Mouse (Mus musculus): ENCODE results near the gene Tnfsf10.

The Tnfsf10 gene

DNA sequence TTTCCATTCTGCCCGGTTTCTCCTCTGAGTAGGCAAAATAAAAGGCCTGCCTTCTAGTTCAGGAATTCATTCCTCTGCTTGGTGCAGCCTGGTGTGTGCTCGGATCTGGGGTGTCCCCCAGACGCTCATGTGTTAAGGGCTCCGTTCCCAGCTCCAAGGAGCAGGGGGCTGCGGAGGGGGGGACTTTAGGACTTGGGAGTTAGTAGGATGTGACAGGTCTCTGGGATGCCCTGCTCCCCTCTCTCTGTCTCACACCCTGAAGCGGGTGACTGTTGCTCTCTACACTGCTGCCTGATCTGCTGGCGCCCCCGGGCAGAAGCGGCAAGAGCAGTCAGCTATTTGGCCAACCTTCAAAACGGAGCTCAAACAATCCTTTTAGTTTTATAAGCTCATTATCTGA is 10.0 kb upstream of the Tnfsf10 start:
- no peak for DNase-seq (ENCODE audit: low spot score)

DNA sequence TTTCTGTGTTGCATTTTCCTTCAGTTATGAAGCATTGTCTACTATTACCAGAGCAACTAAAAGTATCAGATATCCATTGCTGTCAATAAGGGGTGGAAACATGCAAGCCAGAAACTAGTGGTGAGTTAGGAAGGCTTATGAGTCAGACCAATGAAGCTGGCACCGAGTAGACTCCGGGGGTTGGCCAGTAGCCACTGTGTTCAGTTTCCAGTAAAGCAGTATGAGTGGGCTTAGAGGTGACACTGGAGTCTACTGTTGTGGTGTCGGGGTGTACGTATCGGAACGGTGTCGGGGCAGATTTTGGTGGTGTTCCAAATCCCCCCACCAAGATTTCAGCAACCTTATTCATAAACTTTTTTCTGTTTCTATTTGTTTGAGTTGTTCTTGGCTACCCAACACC is 5.9 kb upstream of the Tnfsf10 start:
- no peak for DNase-seq (ENCODE audit: low spot score)

- no peak for DNase-seq (ENCODE audit: low spot score)
Measured at GRCm38 (mm10) chr3:27311475-27311874, 5.4 kb upstream of the Tnfsf10 start.

DNA sequence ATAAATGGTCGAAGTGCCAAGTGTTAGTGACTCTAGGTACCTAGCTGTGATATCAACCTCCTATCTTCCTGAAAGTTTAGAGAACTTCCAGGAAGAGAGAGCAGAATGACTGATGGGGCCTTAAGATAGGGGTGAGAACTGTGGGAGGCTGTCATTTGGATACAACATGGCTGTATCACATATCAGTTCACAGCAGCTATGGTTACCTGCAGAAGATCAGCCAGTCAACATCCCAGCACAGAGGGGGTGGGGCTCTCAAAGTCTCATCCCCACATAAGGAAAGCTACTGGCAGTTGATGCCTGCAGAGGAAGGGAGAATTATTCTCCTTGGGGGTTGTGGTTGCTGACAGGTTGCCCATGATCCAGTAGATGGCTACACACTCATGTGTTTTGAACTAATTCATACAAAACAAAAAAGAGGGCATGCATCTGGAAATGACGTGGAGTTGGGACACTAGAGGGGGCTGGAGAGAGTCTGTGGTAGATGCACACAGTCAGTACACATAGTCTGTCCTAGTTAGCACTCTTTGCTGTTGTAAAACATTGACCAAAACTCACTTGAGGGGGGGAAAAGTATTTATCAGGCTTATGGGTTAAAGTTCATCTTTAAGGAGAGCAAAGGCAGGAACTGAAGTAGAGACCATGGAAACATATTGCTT is 2.2 kb upstream of the Tnfsf10 start:
- no peak for DNase-seq (ENCODE audit: low spot score)

DNA sequence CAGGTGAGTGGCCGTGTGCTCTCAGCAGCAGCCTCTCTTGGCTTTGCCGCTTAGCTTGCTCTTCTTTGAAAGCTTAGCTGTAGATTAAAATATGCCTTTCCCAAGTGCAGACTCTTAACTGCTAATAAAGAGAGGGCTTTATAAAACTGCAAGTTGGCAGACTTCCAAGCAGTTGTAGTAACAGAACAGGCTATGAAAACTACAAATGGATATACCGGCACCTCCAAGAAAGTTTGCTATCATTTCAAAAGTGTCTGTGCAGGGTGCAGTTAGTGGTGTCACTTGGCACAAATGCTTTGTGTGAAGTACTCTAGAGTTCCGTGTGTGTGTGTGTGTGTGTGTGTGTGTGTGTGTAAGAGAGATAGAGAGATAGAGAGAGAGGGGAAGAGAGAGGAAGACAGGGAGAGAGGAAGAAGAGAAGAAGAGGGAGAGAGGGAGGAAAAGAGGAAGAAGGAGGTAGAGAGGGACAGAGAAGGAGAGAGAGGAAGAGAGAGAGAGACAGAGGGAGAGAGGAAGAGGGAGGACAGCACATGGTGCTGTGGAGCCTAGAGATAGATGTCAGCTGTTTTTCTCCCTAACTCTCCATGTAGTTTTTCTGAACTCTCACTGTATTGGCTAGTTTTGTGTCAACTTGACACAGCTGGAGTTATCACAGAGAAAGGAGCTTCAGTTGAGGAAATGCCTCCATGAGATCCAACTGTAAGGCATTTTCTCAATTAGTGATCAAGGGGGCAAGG is 628 bp downstream of the Tnfsf10 start:
- DNase-seq (ENCODE audit: low spot score), result no peak

GRCm38 (mm10) chr3:27319650-27320049 is 2.8 kb downstream of the Tnfsf10 start:
- DNase-seq (ENCODE audit: low spot score), result no peak

DNA sequence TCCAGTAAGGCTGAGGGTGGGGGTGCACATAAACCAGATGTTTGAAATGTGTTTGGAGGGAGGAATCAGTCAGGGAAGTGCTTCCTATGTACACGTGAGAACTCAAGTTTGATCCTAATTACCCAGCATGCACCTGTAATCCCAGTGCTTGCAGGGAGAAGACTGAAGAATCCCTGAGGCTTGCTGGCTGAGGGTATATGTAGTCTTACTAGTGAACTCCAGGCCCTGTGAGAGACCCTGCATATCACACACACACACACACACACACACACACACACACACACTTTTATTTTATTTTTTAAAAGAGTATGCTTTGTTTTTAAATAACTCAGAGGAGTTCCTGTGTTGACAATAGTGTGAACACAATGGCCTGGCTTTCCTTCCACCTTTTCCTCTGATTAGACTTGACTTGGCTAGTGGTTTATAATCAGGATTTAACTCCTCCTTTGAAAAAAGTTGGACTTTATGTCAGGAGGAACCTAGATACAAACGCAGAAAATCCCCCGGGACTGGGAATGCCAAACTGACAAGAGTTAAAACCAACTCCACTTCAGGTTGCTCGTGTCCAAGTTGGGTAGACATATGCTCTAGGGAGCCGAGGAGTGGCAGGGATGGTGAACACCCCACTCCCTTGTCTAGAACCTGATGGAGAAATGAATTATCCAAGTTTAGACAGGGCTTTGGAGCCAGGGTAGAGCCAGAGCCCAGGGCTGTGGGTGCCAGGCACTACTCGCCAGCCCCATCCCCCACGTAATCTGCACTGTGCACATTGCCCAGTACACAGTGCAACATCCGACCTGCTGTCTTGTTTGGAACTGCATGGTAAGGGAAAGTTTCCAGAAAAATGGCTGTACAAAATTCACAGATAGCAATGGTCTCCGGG is 4.0 kb downstream of the Tnfsf10 start:
- no peak for DNase-seq (ENCODE audit: low spot score)

GRCm38 (mm10) chr3:27322591-27322990 is 5.8 kb downstream of the Tnfsf10 start:
- no peak for DNase-seq (ENCODE audit: low spot score)

DNA sequence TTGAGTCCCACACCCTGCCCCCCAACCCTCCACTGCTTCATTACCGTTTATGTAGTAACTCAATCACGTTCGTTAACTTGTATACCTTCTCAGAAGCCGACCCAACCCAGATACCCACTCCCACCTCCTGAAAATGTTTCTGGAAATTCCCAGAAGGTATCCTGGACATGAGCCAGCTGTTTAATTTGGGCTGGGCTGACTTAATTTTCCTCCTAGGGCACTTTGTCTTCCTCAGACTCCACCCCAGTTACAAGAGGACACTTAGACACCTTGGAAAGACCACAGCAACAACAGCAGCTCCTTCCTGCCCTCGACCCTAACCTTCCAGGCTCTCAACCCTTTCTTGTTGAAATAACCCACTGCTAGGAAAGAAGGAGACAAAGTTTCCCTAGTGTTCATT is 6.7 kb downstream of the Tnfsf10 start:
- no peak for DNase-seq (ENCODE audit: low spot score)

DNA sequence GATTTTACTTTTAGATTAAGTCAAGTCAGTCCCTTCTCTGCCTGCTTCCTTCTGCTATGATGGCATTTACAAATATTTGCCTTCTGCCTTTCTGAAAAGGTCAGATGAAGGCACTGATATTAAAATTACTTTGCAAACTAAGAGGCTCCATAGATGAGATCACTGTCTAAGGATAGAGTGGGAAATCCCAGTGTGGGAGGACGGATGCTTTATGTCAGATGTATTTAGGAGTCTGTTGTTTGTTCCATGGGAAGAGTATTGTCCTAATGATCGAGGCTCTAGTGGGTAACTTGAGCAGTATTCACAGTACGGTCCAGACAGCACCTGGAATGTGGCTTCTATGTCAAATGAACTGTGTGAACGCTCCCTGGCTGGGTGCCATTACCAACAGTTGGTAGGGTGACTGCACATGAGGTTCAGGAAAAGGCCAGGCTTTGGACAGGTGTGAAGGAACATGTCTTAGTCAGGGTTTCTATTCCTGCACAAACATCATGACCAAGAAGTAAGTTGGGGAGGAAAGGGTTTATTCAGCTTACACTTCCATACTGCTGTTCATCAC is 9.9 kb downstream of the Tnfsf10 start:
- DNase-seq (ENCODE audit: low spot score), result no peak

- no peak for DNase-seq (ENCODE audit: low spot score)
Measured at GRCm38 (mm10) chr3:27330706-27331105, 13.9 kb downstream of the Tnfsf10 start.

GRCm38 (mm10) chr3:27338437-27338836 is 21.6 kb downstream of the Tnfsf10 start:
- DNase-seq (ENCODE audit: low spot score), result peak; percentile 67

DNA sequence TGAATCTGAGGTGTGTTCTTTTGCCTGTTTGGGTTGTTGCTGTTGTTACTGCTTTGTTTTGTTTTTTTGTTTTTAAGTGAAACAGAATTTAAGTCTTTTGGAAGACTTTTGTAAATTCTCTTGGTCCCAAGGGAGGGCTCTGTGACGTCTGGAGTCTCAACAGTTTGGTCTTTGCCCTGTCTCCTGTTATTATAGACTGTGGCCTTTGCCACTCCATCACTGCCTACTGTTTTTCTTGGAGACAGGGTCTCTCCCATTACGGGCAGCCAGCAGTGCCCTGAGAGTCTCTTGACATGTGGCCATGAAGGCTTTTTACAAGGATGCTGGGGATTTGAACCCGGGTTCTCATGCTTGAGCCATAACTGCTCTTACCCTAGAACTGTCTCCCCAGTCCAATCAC is 22.1 kb downstream of the Tnfsf10 start:
- DNase-seq (ENCODE audit: low spot score), result peak; percentile 5

- no peak for DNase-seq (ENCODE audit: low spot score)
Measured at GRCm38 (mm10) chr3:27340757-27341156, 23.9 kb downstream of the Tnfsf10 start.

GRCm38 (mm10) chr3:27342462-27342861 is 25.6 kb downstream of the Tnfsf10 start:
- DNase-seq (ENCODE audit: low spot score), result peak; percentile 12

GRCm38 (mm10) chr3:27345526-27345925 is 28.7 kb downstream of the Tnfsf10 start:
- DNase-seq (ENCODE audit: low spot score), result peak; percentile 33

DNA sequence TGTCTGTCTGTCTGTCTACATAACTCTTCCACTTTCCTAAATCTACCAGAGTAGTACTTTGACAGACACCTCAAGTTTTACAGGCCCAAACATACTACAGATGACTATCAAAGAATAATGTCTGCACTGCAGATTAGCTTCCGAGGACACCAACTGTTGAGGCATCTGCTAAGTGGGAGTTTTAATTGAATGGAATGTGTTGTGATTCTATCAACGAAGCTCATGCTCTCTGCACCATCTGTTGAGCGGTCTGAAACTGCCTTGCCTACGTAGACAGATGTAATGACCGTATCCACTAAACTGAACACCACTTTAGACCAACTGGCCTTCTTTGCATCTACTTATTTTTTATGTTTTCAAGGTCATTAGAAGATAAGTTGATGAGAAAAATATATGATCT is 31.6 kb downstream of the Tnfsf10 start:
- DNase-seq (ENCODE audit: low spot score), result no peak

- DNase-seq (ENCODE audit: low spot score), result no peak
Measured at GRCm38 (mm10) chr3:27351105-27351504, 34.3 kb downstream of the Tnfsf10 start.

DNA sequence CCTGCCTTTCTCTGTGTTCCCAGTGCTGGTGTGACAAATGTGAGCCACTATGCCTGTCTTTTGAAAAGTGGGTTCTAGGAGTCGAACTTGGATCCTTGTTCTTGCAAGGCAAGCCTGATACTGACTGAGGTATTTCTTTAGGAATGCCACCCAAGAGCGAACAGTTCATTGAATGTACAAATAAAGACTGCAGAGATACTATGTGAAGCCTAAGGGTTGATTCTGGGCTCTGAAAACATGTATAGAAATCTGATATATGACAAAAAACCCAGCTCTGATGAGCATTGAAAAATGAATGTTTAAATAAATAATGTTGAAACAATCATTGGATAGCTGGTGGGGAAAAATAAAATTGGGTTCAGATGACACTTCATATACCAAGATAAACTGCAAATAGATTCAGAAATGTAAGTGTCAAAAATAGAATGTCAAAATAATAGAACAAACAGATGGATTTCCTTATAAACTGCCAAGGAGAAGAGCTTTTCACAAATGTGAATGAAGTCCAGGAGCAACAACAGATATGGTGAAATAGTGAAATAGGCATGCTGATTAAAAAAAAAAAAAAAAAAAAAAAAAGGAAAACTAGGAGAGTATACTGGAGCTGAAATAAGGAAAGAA is 42.4 kb downstream of the Tnfsf10 start:
- DNase-seq (ENCODE audit: low spot score), result no peak

DNA sequence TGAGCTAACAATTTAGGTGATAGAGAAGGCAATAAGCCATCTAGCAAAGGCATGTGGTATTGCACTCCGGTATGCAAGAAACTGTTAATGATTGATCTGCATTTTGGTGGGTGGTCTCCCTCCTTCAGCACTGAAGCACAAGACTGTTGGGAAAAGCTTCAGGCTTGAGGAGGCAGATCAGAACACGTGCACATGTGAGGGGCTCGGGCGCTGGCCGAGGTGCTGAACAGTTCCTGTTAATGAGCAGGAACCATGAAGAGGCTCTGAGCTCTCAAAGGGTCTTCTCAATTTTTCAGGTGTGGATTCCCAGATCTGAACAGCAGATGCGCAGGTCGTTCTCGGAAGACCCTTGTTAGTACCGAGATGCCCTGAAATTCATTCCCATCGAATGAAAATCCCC is 53.3 kb downstream of the Tnfsf10 start:
- DNase-seq (ENCODE audit: low spot score), result peak; percentile 83

DNA sequence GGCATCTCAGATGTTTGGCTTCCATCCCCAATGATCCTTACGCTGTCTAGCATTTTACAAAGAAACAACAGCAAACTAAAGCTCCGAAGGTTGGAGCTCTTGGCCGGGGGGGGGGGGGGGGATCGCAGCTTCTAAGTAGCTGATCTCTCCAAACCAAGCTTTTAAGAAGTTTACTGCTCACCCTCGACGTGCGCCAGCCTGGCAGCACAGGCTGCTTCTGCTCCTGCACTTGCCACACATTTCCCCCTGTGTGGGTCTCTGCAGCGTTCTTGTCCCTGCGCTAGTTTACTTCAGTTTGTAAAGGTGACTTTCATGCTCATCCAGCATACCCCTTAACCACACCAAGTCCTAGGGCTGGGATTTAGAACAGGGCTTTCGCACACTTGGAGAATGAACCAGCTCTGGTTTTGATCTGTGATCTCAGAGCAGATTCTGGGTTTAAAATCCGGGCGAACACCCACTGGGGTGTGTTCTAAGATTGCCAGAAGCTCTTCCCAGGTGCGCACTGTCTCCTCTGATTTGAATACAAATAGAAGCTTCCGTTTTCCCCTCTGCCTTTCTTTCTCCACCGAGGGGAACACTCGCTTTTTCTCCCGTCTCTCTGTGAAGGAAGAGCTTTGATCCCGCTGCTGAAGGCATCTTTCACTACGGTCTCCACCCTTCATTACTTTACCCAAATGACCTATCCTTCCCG is 53.9 kb downstream of the Tnfsf10 start:
- DNase-seq (ENCODE audit: low spot score), result no peak

DNA sequence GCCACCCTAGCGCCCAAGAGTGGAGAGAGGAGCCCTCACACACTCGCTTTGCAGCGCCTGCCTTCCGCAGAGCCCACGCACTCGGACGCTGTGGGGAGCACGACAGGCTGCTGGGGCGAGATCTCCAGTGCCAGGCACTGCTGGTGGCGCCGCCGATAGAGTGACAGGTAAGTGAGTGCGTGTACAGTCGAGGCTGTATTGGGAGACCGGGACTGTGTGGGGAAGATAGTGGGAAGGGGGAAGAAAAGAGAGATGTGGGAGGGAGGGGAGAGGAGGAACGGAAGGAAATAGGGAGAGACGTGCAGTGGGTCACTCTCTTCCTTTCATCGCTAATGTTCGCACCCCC is 54.4 kb downstream of the Tnfsf10 start, which contains the start of gene Ghsr:
Ghsr (plus strand) TSS at position 76 of the 346 bp plus-strand sequence.
- DNase-seq (ENCODE audit: low spot score), result no peak

All from embryo, embryonic 10.5 days (tissue).